Mouse (Mus musculus): ENCODE results near the gene Sqstm1. TPM values are rescaled to one million over a fixed set of nuclear protein-coding genes. Genes with fewer than 3 reads are reported as not detected.

Sqstm1 gene
- polyA plus RNA-seq, 1 experiment = 19.5 TPM

- Histone ChIP-seq H3K36me3 (ENCODE audit: control insufficient read depth) (peaks cover 46% of the 10 kb centered on the region), H3K27me3 (ENCODE audit: control insufficient read depth) (no peaks in the 10 kb centered on the region), H3K4me1 (ENCODE audit: control insufficient read depth) (peaks cover 84% of the 10 kb centered on the region), H3K4me3 (replicated peaks) (peak overlapping the region; percentile 31), H3K9me3 (ENCODE audit: control insufficient read depth, low read length) (no peaks in the 10 kb centered on the region)
- no peak for TF ChIP-seq TAL1 (IDR thresholded peaks at IDR 0.05; ENCODE audit: low read length)
- no peak for TF ChIP-seq GATA1 (IDR thresholded peaks at IDR 0.05; ENCODE audit: low read length)
These were observed 5.0 kb upstream of the Sqstm1 start for GRCm38 (mm10) chr11:50215633-50216032.

DNA sequence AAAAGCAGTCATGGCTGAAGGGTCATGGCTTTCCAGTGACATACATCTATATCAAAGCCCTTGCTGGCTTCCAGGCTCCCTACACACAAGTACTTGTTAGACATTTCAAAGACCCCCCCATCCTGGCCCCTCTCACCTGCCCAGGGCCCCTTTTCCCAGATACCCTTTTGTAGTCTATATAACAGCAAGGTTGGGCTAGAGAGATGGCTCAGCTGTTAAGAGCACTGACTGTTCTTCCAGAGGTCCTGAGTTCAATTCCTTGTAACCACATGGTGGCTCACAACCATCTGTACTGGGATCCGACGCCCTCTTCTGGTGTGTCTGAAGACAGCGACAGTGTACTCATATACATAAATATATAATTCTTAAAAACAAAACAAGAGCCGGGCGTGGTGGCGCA, 4.0 kb upstream of the Sqstm1 start:
- no peak for TF ChIP-seq TAL1 (IDR thresholded peaks at IDR 0.05; ENCODE audit: low read length)
- no peak for TF ChIP-seq GATA1 (IDR thresholded peaks at IDR 0.05; ENCODE audit: low read length)
- Histone ChIP-seq H3K36me3 (ENCODE audit: control insufficient read depth) (peaks cover 37% of the 10 kb centered on the region), H3K4me1 (ENCODE audit: control insufficient read depth) (peaks cover 82% of the 10 kb centered on the region), H3K27me3 (ENCODE audit: control insufficient read depth) (no peaks in the 10 kb centered on the region), H3K4me3 (replicated peaks) (no peak overlapping the region), H3K9me3 (ENCODE audit: control insufficient read depth, low read length) (no peaks in the 10 kb centered on the region)

- no peak for TF ChIP-seq TAL1 (IDR thresholded peaks at IDR 0.05; ENCODE audit: low read length)
- TF ChIP-seq GATA1 (IDR thresholded peaks at IDR 0.05; ENCODE audit: low read length) = no peak
- Histone ChIP-seq H3K36me3 (ENCODE audit: control insufficient read depth) (peaks cover 43% of the 10 kb centered on the region), H3K4me3 (replicated peaks) (no peak overlapping the region), H3K4me1 (ENCODE audit: control insufficient read depth) (peaks cover 77% of the 10 kb centered on the region), H3K27me3 (ENCODE audit: control insufficient read depth) (no peaks in the 10 kb centered on the region), H3K9me3 (ENCODE audit: control insufficient read depth, low read length) (no peaks in the 10 kb centered on the region)
These were observed 2.5 kb upstream of the Sqstm1 start for GRCm38 (mm10) chr11:50212848-50213758.

GRCm38 (mm10) chr11:50212060-50212739, 1.6 kb upstream of the Sqstm1 start:
- no peaks in the 10 kb centered on the region for H3K9me3 ChIP-seq (ENCODE audit: control insufficient read depth, low read length)
- TF ChIP-seq TAL1 (IDR thresholded peaks at IDR 0.05; ENCODE audit: low read length) (no peak), GATA1 (IDR thresholded peaks at IDR 0.05; ENCODE audit: low read length) (no peak)
- H3K4me3 ChIP-seq (replicated peaks) = no peak overlapping the region
- no peaks in the 10 kb centered on the region for H3K27me3 ChIP-seq (ENCODE audit: control insufficient read depth)
- peaks cover 76% of the 10 kb centered on the region for H3K4me1 ChIP-seq (ENCODE audit: control insufficient read depth)
- peaks cover 46% of the 10 kb centered on the region for H3K36me3 ChIP-seq (ENCODE audit: control insufficient read depth)

GRCm38 (mm10) chr11:50211322-50212059, 864 bp upstream of the Sqstm1 start:
- H3K4me1 ChIP-seq (ENCODE audit: control insufficient read depth) = peaks cover 72% of the 10 kb centered on the region
- TF ChIP-seq TAL1 (IDR thresholded peaks at IDR 0.05; ENCODE audit: low read length) (no peak), GATA1 (IDR thresholded peaks at IDR 0.05; ENCODE audit: low read length) (no peak)

GRCm38 (mm10) chr11:50210101-50210504, 524 bp downstream of the Sqstm1 start:
- TF ChIP-seq TAL1 (IDR thresholded peaks at IDR 0.05; ENCODE audit: low read length) (no peak), GATA1 (IDR thresholded peaks at IDR 0.05; ENCODE audit: low read length) (no peak)
- Histone ChIP-seq H3K4me1 (ENCODE audit: control insufficient read depth) (peaks cover 58% of the 10 kb centered on the region), H3K9me3 (ENCODE audit: control insufficient read depth, low read length) (no peaks in the 10 kb centered on the region), H3K4me3 (replicated peaks) (peak overlapping the region; percentile 98), H3K27me3 (ENCODE audit: control insufficient read depth) (no peaks in the 10 kb centered on the region), H3K36me3 (ENCODE audit: control insufficient read depth) (peaks cover 53% of the 10 kb centered on the region)

More at GRCm38 (mm10) chr11:50211322-50212059, 864 bp upstream of the Sqstm1 start:
- H3K36me3 ChIP-seq (ENCODE audit: control insufficient read depth) = peaks cover 46% of the 10 kb centered on the region
- no peaks in the 10 kb centered on the region for H3K27me3 ChIP-seq (ENCODE audit: control insufficient read depth)
- H3K4me3 ChIP-seq (replicated peaks) = peak overlapping the region; percentile 98
- H3K9me3 ChIP-seq (ENCODE audit: control insufficient read depth, low read length) = no peaks in the 10 kb centered on the region

DNA sequence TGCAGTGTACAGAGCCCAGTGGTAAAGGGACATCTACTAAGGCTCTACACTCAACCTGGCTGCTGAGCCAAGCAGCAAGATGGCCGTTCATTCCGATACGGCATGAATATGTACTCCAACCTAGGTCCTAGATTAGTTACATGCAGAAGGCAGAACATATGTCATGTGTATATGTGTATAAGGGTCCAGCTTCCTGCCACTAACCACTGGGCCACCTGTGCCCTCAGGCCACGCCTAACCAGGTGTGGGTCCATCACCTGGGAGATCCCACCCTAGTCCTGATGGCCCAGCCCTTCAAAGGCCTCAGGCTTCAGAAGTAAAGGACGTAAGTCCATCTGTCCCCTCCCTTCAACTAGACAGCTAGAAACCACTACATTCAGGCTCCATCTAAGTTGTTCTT, 2.6 kb downstream of the Sqstm1 start:
- Histone ChIP-seq H3K4me1 (ENCODE audit: control insufficient read depth) (peaks cover 50% of the 10 kb centered on the region), H3K27me3 (ENCODE audit: control insufficient read depth) (no peaks in the 10 kb centered on the region), H3K36me3 (ENCODE audit: control insufficient read depth) (peaks cover 68% of the 10 kb centered on the region), H3K4me3 (replicated peaks) (peak overlapping the region; percentile 29), H3K9me3 (ENCODE audit: control insufficient read depth, low read length) (no peaks in the 10 kb centered on the region)
- TF ChIP-seq GATA1 (IDR thresholded peaks at IDR 0.05; ENCODE audit: low read length) (no peak), TAL1 (IDR thresholded peaks at IDR 0.05; ENCODE audit: low read length) (no peak)

DNA sequence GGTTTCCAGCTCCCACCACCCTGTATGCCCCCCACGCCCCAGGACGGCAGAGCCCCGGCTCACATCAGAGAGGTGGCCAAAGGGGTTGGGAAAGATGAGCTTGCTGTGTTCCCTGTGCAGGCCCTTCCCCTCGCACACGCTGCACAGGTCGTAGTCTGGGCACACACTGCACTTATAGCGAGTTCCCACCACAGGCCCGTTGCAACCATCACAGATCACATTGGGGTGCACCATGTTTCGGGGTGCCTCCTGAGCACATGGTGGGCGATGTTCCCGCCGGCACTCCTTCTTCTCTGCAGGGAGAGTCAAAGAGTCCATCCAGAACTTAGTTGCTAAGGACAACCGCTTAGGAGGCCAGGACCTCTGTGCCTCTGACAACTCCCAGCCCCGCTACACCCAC, 3.3 kb downstream of the Sqstm1 start:
- H3K27me3 ChIP-seq (ENCODE audit: control insufficient read depth) = no peaks in the 10 kb centered on the region

More for the DNA sequence above, 3.3 kb downstream of the Sqstm1 start:
- H3K4me1 ChIP-seq (ENCODE audit: control insufficient read depth) = peaks cover 43% of the 10 kb centered on the region
- peaks cover 70% of the 10 kb centered on the region for H3K36me3 ChIP-seq (ENCODE audit: control insufficient read depth)
- no peak overlapping the region for H3K4me3 ChIP-seq (replicated peaks)
- no peaks in the 10 kb centered on the region for H3K9me3 ChIP-seq (ENCODE audit: control insufficient read depth, low read length)
- TF ChIP-seq GATA1 (IDR thresholded peaks at IDR 0.05; ENCODE audit: low read length) (no peak), TAL1 (IDR thresholded peaks at IDR 0.05; ENCODE audit: low read length) (no peak)
